Mouse (Mus musculus) hindbrain, embryonic 16.5 days (tissue): Measurements from ENCODE around the gene Tek. TPM values are rescaled to one million over a fixed set of nuclear protein-coding genes. Genes with fewer than 3 reads are reported as not detected.
"Not testable (repeated sequence)": the region's sequence is repeated elsewhere in the genome, so short reads cannot be mapped to it uniquely, and the experiment has no call there.

ENCODE experiments used
- ATAC-seq: fragments of 200-750 bp; cut with Nextera tagmentation; 2 replicates; pipeline ENCODE4 v1.8.0; 2017; ENCODE audit warnings: moderate TSS enrichment, moderate library complexity
- H3K27ac ChIP-seq: fragments of 300-500 bp; sonication (generic); 2 replicates; pipeline ENCODE4 v1.5.1; 2014; ENCODE audit warnings: low read depth, mild to moderate bottlenecking, control low read depth, low read length, moderate library complexity
- H3K27me3 ChIP-seq: fragments of 300-500 bp; sonication (generic); replicated peaks from 2 replicates; pipeline ENCODE4 v1.6.1; 2014; ENCODE audit warnings: low read length; ENCODE audit not compliant: control insufficient read depth, insufficient read depth
- H3K36me3 ChIP-seq: fragments of 300-500 bp; sonication (generic); 2 replicates; pipeline ENCODE4 v1.6.1; 2014; ENCODE audit warnings: mild to moderate bottlenecking, low read length, moderate library complexity, mixed read lengths; ENCODE audit not compliant: control insufficient read depth, insufficient read depth
- H3K4me1 ChIP-seq: fragments of 300-500 bp; sonication (generic); 2 replicates; pipeline ENCODE4 v1.6.1; 2014; ENCODE audit warnings: low read depth, low read length; ENCODE audit not compliant: control insufficient read depth, insufficient read depth
- H3K4me2 ChIP-seq: fragments of 300-500 bp; sonication (generic); 2 replicates; pipeline ENCODE4 v1.6.1; 2014; ENCODE audit warnings: mild to moderate bottlenecking, low read length, control low read depth, moderate library complexity
- H3K4me3 ChIP-seq: fragments of 300-500 bp; sonication (generic); 2 replicates; pipeline ENCODE4 v1.5.1; 2014; ENCODE audit warnings: mild to moderate bottlenecking, low read length, control low read depth, moderate library complexity
- H3K9ac ChIP-seq: fragments of 300-500 bp; sonication (generic); 2 replicates; pipeline ENCODE4 v1.6.1; 2014; ENCODE audit warnings: low read depth, mild to moderate bottlenecking, control low read depth, low read length, moderate library complexity
- H3K9me3 ChIP-seq: fragments of 300-500 bp; sonication (generic); 2 replicates; pipeline ENCODE4 v1.6.1; 2014; ENCODE audit warnings: mild to moderate bottlenecking, low read length, moderate library complexity; ENCODE audit not compliant: control insufficient read depth
- WGBS: fragments of 180-500 bp; shearing (Covaris S2); extraction: QIAGEN DNeasy Blood & Tissue Kit; methylation state at CpG from one replicate; pipeline ENCODE4 v1.1.7; 2014; 5-methylcytosine and 5-hydroxymethylcytosine counted together
- polyA plus RNA-seq: library from polyadenylated mRNA; unstranded; fragments of >200 nt; fragmentation: Nextera tagmentation; extraction: Ambion mirVana; gene quantifications from 2 replicates; pipeline ENCODE4 v1.2.1, GENCODE M21; 2015

The Tek gene
- 8.5 and 12.1 TPM in 2 replicates for polyA plus RNA-seq

- no peak within 1 kb of the TSS for H3K9ac ChIP-seq
- no peaks in the 10 kb centered on the region for H3K27me3 ChIP-seq
- H3K4me3 ChIP-seq = peak within 1 kb of the TSS; percentile 9; the same call in 1 of the 2 replicates
- no peak for ATAC-seq
- no peak within 1 kb of the TSS for H3K27ac ChIP-seq
- H3K9me3 ChIP-seq = no peaks in the 10 kb centered on the region
- no peaks in the 10 kb centered on the region for H3K4me1 ChIP-seq
- WGBS = 65% methylated on average over 16 of the region's 16 CpGs
- H3K4me2 ChIP-seq = no peak within 1 kb of the TSS
- H3K36me3 ChIP-seq = no peaks in the 10 kb centered on the region
Measured at GRCm38 (mm10) chr4:94738838-94739731, at the start of gene Tek. Gene Tek (plus strand): TSS chr4:94739289.

- H3K9me3 ChIP-seq, H3K36me3 ChIP-seq, H3K27ac ChIP-seq, ATAC-seq, H3K4me3 ChIP-seq, H3K4me2 ChIP-seq, H3K9ac ChIP-seq, H3K27me3 ChIP-seq, H3K4me1 ChIP-seq: not testable (repeated sequence)
- WGBS = 100% methylated on average over 2 of the region's 2 CpGs
Measured at GRCm38 (mm10) chr4:94689804-94690203, 49.3 kb upstream of the Tek start.

- Histone ChIP-seq H3K9me3 (no peaks in the 10 kb centered on the region), H3K27me3 (no peaks in the 10 kb centered on the region), H3K9ac (no peak overlapping the region), H3K4me1 (no peaks in the 10 kb centered on the region), H3K4me3 (no peak overlapping the region), H3K27ac (no peak overlapping the region), H3K36me3 (peaks cover 9% of the 10 kb centered on the region), H3K4me2 (no peak overlapping the region)
- no peak for ATAC-seq
- WGBS = 90% methylated on average over 4 of the region's 4 CpGs
Measured at GRCm38 (mm10) chr4:94691078-94691477, 48.0 kb upstream of the Tek start.

- no peak overlapping the region for H3K4me2 ChIP-seq
- no peaks in the 10 kb centered on the region for H3K9me3 ChIP-seq
- no peaks in the 10 kb centered on the region for H3K27me3 ChIP-seq
- no peaks in the 10 kb centered on the region for H3K4me1 ChIP-seq
- peaks cover 6% of the 10 kb centered on the region for H3K36me3 ChIP-seq
- no peak for ATAC-seq
- WGBS = 92% methylated on average over 2 of the region's 2 CpGs
- H3K9ac ChIP-seq = no peak overlapping the region
- no peak overlapping the region for H3K4me3 ChIP-seq
- no peak overlapping the region for H3K27ac ChIP-seq
Measured at GRCm38 (mm10) chr4:94692175-94692574, 46.9 kb upstream of the Tek start.

- H3K9me3 ChIP-seq = no peaks in the 10 kb centered on the region
- H3K4me1 ChIP-seq = no peaks in the 10 kb centered on the region
- H3K27me3 ChIP-seq = no peaks in the 10 kb centered on the region
- no peak for ATAC-seq
- no peak overlapping the region for H3K27ac ChIP-seq
- H3K4me3 ChIP-seq = no peak overlapping the region
- no peak overlapping the region for H3K4me2 ChIP-seq
- WGBS = 80% methylated on average over 3 of the region's 3 CpGs
- H3K36me3 ChIP-seq = no peaks in the 10 kb centered on the region; the same call in 1 of the 2 replicates
- no peak overlapping the region for H3K9ac ChIP-seq
Measured at GRCm38 (mm10) chr4:94696368-94696767, 42.7 kb upstream of the Tek start.

GRCm38 (mm10) chr4:94711002-94711401 is 28.1 kb upstream of the Tek start:
- 95% methylated on average over 2 of the region's 2 CpGs for WGBS
- no peaks in the 10 kb centered on the region for H3K9me3 ChIP-seq
- H3K27me3 ChIP-seq = no peaks in the 10 kb centered on the region
- H3K27ac ChIP-seq = no peak overlapping the region
- ATAC-seq = no peak
- H3K4me2 ChIP-seq = no peak overlapping the region
- no peak overlapping the region for H3K9ac ChIP-seq
- H3K4me3 ChIP-seq = no peak overlapping the region
- H3K36me3 ChIP-seq = no peaks in the 10 kb centered on the region
- no peaks in the 10 kb centered on the region for H3K4me1 ChIP-seq

GRCm38 (mm10) chr4:94711426-94711825 is 27.7 kb upstream of the Tek start:
- Histone ChIP-seq H3K36me3 (no peaks in the 10 kb centered on the region), H3K9me3 (no peaks in the 10 kb centered on the region), H3K27me3 (no peaks in the 10 kb centered on the region), H3K9ac (no peak overlapping the region), H3K4me2 (no peak overlapping the region), H3K27ac (no peak overlapping the region), H3K4me3 (no peak overlapping the region), H3K4me1 (no peaks in the 10 kb centered on the region)
- WGBS = 84% methylated on average over 4 of the region's 4 CpGs
- no peak for ATAC-seq

GRCm38 (mm10) chr4:94713741-94714140 is 25.3 kb upstream of the Tek start:
- Histone ChIP-seq H3K4me1 (no peaks in the 10 kb centered on the region), H3K9me3 (no peaks in the 10 kb centered on the region), H3K4me2 (no peak overlapping the region), H3K9ac (no peak overlapping the region), H3K36me3 (no peaks in the 10 kb centered on the region), H3K27me3 (no peaks in the 10 kb centered on the region), H3K4me3 (no peak overlapping the region), H3K27ac (no peak overlapping the region)
- no peak; the same call in 1 of the 2 replicates for ATAC-seq

- H3K36me3 ChIP-seq = no peaks in the 10 kb centered on the region
- H3K4me3 ChIP-seq = no peak overlapping the region
- no peak overlapping the region for H3K27ac ChIP-seq
- no peaks in the 10 kb centered on the region for H3K4me1 ChIP-seq
- no peaks in the 10 kb centered on the region for H3K9me3 ChIP-seq
- no peaks in the 10 kb centered on the region for H3K27me3 ChIP-seq
- no peak for ATAC-seq
- H3K9ac ChIP-seq = no peak overlapping the region
- H3K4me2 ChIP-seq = no peak overlapping the region
- WGBS = 60% methylated on average over 6 of the region's 6 CpGs
Measured at GRCm38 (mm10) chr4:94715166-94715565, 23.9 kb upstream of the Tek start.
